Mouse (Mus musculus) testis, adult 2 months (tissue): ENCODE data around the gene Gsn.

Source experiments
- CTCF ChIP-seq: fragments of 200-500 bp; IDR thresholded peaks from 2 replicates; pipeline ENCODE4 v1.5.1; 2012; ENCODE audit warnings: low read depth, mild to moderate bottlenecking, inconsistent platforms, low read length, moderate library complexity; ENCODE audit not compliant: control insufficient read depth, insufficient read depth, insufficient replicate concordance
- POLR2A ChIP-seq: fragments of 200-500 bp; IDR thresholded peaks from 2 replicates; pipeline ENCODE4 v1.6.1; 2012; ENCODE audit warnings: low read depth, mild to moderate bottlenecking, inconsistent platforms, low read length, moderate library complexity; ENCODE audit not compliant: control insufficient read depth

- TF ChIP-seq CTCF (no peak), POLR2A (no peak)
Measured at GRCm38 (mm10) chr2:35328064-35328792, 72.0 kb downstream of the Gsn start.
